Mouse (Mus musculus): ENCODE measurements around the gene Stard3nl.

Stard3nl gene

GRCm38 (mm10) chr13:19395688-19396354 lies at the start of gene Stard3nl:
Gene Stard3nl, minus strand, starts transcription at chr13:19395795.
- peak; percentile 97 to 98 for DNase-seq (ENCODE audit: low spot score in 2 of 2)

GRCm38 (mm10) chr13:19438040-19438439 lies 42.4 kb upstream of the Stard3nl start:
- no peak for DNase-seq (ENCODE audit: low spot score in 2 of 2)

GRCm38 (mm10) chr13:19429812-19430370 lies 34.3 kb upstream of the Stard3nl start:
- DNase-seq (ENCODE audit: low spot score in 2 of 2) = no peak

- DNase-seq (ENCODE audit: low spot score in 2 of 2) = no peak
Measured at GRCm38 (mm10) chr13:19428076-19428475, 32.5 kb upstream of the Stard3nl start.

GRCm38 (mm10) chr13:19424563-19424962 lies 29.0 kb upstream of the Stard3nl start:
- DNase-seq (ENCODE audit: low spot score in 2 of 2) = no peak

- no peak for DNase-seq (ENCODE audit: low spot score in 2 of 2)
Measured at GRCm38 (mm10) chr13:19422521-19422920, 26.9 kb upstream of the Stard3nl start.

GRCm38 (mm10) chr13:19417885-19418521 lies 22.4 kb upstream of the Stard3nl start:
- DNase-seq (ENCODE audit: low spot score in 2 of 2) = no peak

GRCm38 (mm10) chr13:19415894-19416531 lies 20.4 kb upstream of the Stard3nl start:
- DNase-seq (ENCODE audit: low spot score in 2 of 2) = no peak

GRCm38 (mm10) chr13:19415337-19415736 lies 19.7 kb upstream of the Stard3nl start:
- DNase-seq (ENCODE audit: low spot score in 2 of 2) = no peak

- DNase-seq (ENCODE audit: low spot score in 2 of 2) = no peak
Measured at GRCm38 (mm10) chr13:19412334-19412939, 16.8 kb upstream of the Stard3nl start.

- DNase-seq (ENCODE audit: low spot score in 2 of 2) = no peak
Measured at GRCm38 (mm10) chr13:19411886-19412285, 16.3 kb upstream of the Stard3nl start.

- no peak for DNase-seq (ENCODE audit: low spot score in 2 of 2)
Measured at GRCm38 (mm10) chr13:19410694-19411093, 15.1 kb upstream of the Stard3nl start.

GRCm38 (mm10) chr13:19407953-19408352 lies 12.4 kb upstream of the Stard3nl start:
- DNase-seq (ENCODE audit: low spot score in 2 of 2) = no peak

- DNase-seq (ENCODE audit: low spot score in 2 of 2) = no peak
Measured at GRCm38 (mm10) chr13:19404623-19405022, 9.0 kb upstream of the Stard3nl start.

- DNase-seq (ENCODE audit: low spot score in 2 of 2) = no peak
Measured at GRCm38 (mm10) chr13:19394798-19395687, 552 bp downstream of the Stard3nl start.

- no peak for DNase-seq (ENCODE audit: low spot score in 2 of 2)
Measured at GRCm38 (mm10) chr13:19394171-19394570, 1.4 kb downstream of the Stard3nl start.

GRCm38 (mm10) chr13:19393731-19394130 lies 1.9 kb downstream of the Stard3nl start:
- DNase-seq (ENCODE audit: low spot score in 2 of 2) = no peak

- DNase-seq (ENCODE audit: low spot score in 2 of 2) = no peak
Measured at GRCm38 (mm10) chr13:19391608-19392007, 4.0 kb downstream of the Stard3nl start.

- no peak for DNase-seq (ENCODE audit: low spot score in 2 of 2)
Measured at GRCm38 (mm10) chr13:19390296-19390695, 5.3 kb downstream of the Stard3nl start.

GRCm38 (mm10) chr13:19389896-19390295 lies 5.7 kb downstream of the Stard3nl start:
- no peak for DNase-seq (ENCODE audit: low spot score in 2 of 2)

- no peak for DNase-seq (ENCODE audit: low spot score in 2 of 2)
Measured at GRCm38 (mm10) chr13:19389434-19389833, 6.2 kb downstream of the Stard3nl start.
